Mouse (Mus musculus): Measurements from ENCODE around the gene Mnat1.
A peak's percentile ranks its signal among the peaks of the same experiment; 100 is the strongest.
"Not testable (repeated sequence)": the region's sequence is repeated elsewhere in the genome, so short reads cannot be mapped to it uniquely, and the experiment has no call there.

Gene Mnat1

GRCm38 (mm10) chr12:73140732-73141131 lies 17.2 kb downstream of the Mnat1 start:
- DNase-seq (ENCODE audit: extremely low read depth, low read depth, low spot score): no peak

- DNase-seq (ENCODE audit: extremely low read depth, low read depth, low spot score): no peak
These were observed 23.7 kb downstream of the Mnat1 start for GRCm38 (mm10) chr12:73147236-73147635.

- not testable (repeated sequence) for DNase-seq (ENCODE audit: extremely low read depth, low read depth, low spot score)
These were observed 27.5 kb downstream of the Mnat1 start for GRCm38 (mm10) chr12:73151038-73151437.

GRCm38 (mm10) chr12:73154150-73154549 lies 30.6 kb downstream of the Mnat1 start:
- no peak for DNase-seq (ENCODE audit: extremely low read depth, low read depth, low spot score)

- DNase-seq (ENCODE audit: extremely low read depth, low read depth, low spot score): no peak
These were observed 36.8 kb downstream of the Mnat1 start for GRCm38 (mm10) chr12:73160341-73160740.

GRCm38 (mm10) chr12:73162408-73163181 lies 39.1 kb downstream of the Mnat1 start:
- peak; percentile 37 for DNase-seq (ENCODE audit: extremely low read depth, low read depth, low spot score)

- no peak for DNase-seq (ENCODE audit: extremely low read depth, low read depth, low spot score)
These were observed 47.3 kb downstream of the Mnat1 start for GRCm38 (mm10) chr12:73170794-73171193.

- no peak for DNase-seq (ENCODE audit: extremely low read depth, low read depth, low spot score)
These were observed 60.4 kb downstream of the Mnat1 start for GRCm38 (mm10) chr12:73183896-73184295.

GRCm38 (mm10) chr12:73197363-73197762 lies 73.8 kb downstream of the Mnat1 start:
- no peak for DNase-seq (ENCODE audit: extremely low read depth, low read depth, low spot score)

GRCm38 (mm10) chr12:73198451-73198850 lies 74.9 kb downstream of the Mnat1 start:
- DNase-seq (ENCODE audit: extremely low read depth, low read depth, low spot score): no peak

GRCm38 (mm10) chr12:73199375-73199774 lies 75.9 kb downstream of the Mnat1 start:
- no peak for DNase-seq (ENCODE audit: extremely low read depth, low read depth, low spot score)

GRCm38 (mm10) chr12:73201587-73201986 lies 78.1 kb downstream of the Mnat1 start:
- no peak for DNase-seq (ENCODE audit: extremely low read depth, low read depth, low spot score)

GRCm38 (mm10) chr12:73205710-73206649 lies 82.5 kb downstream of the Mnat1 start:
- peak; percentile 92 for DNase-seq (ENCODE audit: extremely low read depth, low read depth, low spot score)

- no peak for DNase-seq (ENCODE audit: extremely low read depth, low read depth, low spot score)
These were observed 83.5 kb downstream of the Mnat1 start for GRCm38 (mm10) chr12:73207008-73207407.

GRCm38 (mm10) chr12:73207461-73207860 lies 83.9 kb downstream of the Mnat1 start:
- peak; percentile 83 for DNase-seq (ENCODE audit: extremely low read depth, low read depth, low spot score)

- DNase-seq (ENCODE audit: extremely low read depth, low read depth, low spot score): no peak
These were observed 85.0 kb downstream of the Mnat1 start for GRCm38 (mm10) chr12:73208518-73208917.

- no peak for DNase-seq (ENCODE audit: extremely low read depth, low read depth, low spot score)
These were observed 85.6 kb downstream of the Mnat1 start for GRCm38 (mm10) chr12:73209117-73209516.

- no peak for DNase-seq (ENCODE audit: extremely low read depth, low read depth, low spot score)
These were observed 86.9 kb downstream of the Mnat1 start for GRCm38 (mm10) chr12:73210454-73210853.

- DNase-seq (ENCODE audit: extremely low read depth, low read depth, low spot score): no peak
These were observed 92.3 kb downstream of the Mnat1 start for GRCm38 (mm10) chr12:73215773-73216172.

- DNase-seq (ENCODE audit: extremely low read depth, low read depth, low spot score): no peak
These were observed 95.1 kb downstream of the Mnat1 start for GRCm38 (mm10) chr12:73218632-73219031.

- DNase-seq (ENCODE audit: extremely low read depth, low read depth, low spot score): no peak
These were observed 97.7 kb downstream of the Mnat1 start for GRCm38 (mm10) chr12:73221235-73221634.

GRCm38 (mm10) chr12:73223872-73224271 lies 100.4 kb downstream of the Mnat1 start:
- DNase-seq (ENCODE audit: extremely low read depth, low read depth, low spot score): no peak
